Mouse (Mus musculus) effector memory CD4-positive, alpha-beta T cell, adult 5 months (primary cell): ENCODE results near the gene Rraga. TPM values are rescaled to one million over a fixed set of nuclear protein-coding genes. Genes with fewer than 3 reads are reported as not detected.

Experiments
- polyA plus RNA-seq: library from polyadenylated mRNA; unstranded; fragments of 100-300 nt; shearing (Covaris generic); gene quantifications from one replicate; pipeline ENCODE4 v1.2.1, GENCODE M21; 2017

Rraga gene
- 51.0 TPM for polyA plus RNA-seq

DNA sequence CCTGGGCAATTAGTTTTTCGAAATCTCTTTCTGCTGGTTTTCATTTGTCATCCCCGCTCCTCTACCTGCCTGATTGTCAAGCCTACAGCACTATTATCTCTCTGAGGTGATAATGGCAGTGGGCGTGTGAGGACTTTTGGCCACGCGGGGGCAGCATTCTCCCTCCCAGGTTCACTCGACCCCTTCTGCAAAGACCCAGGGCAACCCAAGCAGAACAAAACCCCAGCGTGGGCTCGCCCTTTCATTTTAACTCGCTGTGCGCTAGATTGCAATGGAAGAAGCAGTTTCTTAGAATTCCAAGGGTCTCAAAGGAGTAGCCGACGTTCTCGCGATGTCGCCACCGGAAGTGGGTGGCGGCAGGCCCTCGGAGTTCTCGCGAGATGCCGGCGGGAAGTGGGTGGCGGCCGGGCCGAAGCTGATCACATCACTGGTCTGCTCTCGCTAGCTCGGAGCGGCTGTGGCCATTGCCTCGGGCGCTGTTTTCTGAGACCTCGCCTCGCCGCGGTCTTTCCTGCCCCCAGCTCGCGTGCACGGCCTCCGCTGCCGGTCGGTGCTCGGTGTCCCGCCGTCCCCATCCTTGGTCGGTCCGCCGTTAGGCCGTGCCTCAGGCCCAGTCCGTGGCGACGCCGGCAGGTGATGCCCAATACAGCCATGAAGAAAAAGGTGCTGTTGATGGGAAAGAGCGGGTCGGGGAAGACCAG is at the start of gene Rraga:
Gene Rraga (plus strand): TSS at position 386 of the 701 bp plus-strand sequence.

DNA sequence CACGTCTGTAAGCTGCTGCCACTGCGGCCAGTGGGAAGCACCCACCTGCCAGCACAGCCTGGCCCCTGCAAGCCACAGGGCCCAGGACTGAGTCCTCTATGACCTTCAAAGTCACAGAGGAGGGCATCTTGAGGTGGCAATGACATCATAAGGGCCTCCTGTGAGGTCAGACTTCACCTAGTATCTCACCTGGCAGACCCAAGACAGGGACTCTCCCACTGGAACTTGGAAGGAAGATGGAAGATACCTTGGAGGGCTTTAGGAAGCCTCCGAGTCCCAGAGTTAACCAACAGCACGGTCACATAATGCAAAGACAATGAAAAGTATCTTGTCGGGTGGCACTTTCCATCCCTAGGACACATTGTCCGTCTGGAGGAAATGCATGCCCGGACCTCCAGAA is 17.2 kb upstream of the Rraga start, which contains the start of gene Saxo1:
Gene Saxo1 (minus strand): TSS at position 101 of the 400 bp plus-strand sequence.

DNA sequence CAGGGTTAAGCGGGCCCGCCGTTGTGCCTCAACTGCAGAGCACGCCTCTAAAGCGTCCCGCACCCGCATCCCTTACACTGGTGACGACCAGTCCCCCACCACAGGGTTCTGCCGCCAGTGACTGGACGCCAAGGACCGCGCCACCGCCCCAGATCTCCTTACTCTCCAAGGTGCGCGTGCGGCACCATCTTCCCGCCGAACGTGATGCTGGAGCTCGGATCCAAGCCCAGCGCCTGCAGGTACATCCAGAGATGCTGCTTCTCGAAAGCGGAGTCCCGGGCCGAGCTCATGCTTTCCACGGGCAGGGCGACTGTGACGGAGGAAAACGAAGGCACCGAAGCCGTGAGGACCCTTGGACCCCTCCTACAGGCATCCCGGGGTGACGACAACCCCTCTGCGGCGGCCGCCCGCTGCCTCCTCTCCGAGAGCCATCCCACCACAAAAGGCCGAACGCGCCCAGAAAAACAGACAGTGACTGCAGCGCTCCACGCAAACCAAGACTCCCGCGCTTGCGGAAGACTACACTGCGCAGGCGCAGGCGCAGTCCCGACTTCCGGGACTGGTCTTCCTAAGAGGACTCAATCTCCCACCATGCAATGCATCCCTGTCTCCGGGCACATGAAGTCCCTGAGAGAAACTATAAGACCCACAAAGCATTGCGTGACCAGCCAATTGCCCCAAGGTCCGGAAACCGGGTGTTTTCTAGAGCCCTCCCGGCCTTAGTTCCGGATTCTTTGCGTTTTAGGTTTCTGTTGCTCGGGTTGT is 36.2 kb downstream of the Rraga start, which contains the start of gene Haus6:
Gene Haus6 (minus strand): TSS at position 532 of the 765 bp plus-strand sequence.

Other genes with a start within 250 kb of the Rraga start
- not detected for gene Saxo1, start 17.3 kb upstream of the Rraga start, polyA plus RNA-seq
- 19.0 TPM for gene Haus6, start 36.4 kb downstream of the Rraga start, polyA plus RNA-seq
- gene Plin2, start 94.4 kb downstream of the Rraga start, polyA plus RNA-seq = 10.3 TPM
- gene Dennd4c, start 172.9 kb downstream of the Rraga start, polyA plus RNA-seq = 49.9 TPM